Mouse (Mus musculus) intestine, postnatal 0 days (tissue): ENCODE measurements around the gene Olfr631. TPM values are rescaled to one million over a fixed set of nuclear protein-coding genes. Genes with fewer than 3 reads are reported as not detected.
"Not testable (repeated sequence)": the region's sequence is repeated elsewhere in the genome, so short reads cannot be mapped to it uniquely, and the experiment has no call there.

Experiments
- ATAC-seq: fragments of 200-750 bp; cut with Nextera tagmentation; 2 replicates; pipeline ENCODE4 v1.8.0; 2017; ENCODE audit warnings: mild to moderate bottlenecking, moderate TSS enrichment, moderate library complexity
- H3K27ac ChIP-seq: fragments of 300-500 bp; sonication (generic); 2 replicates; pipeline ENCODE4 v1.5.1; 2014; ENCODE audit warnings: mild to moderate bottlenecking, low read depth, low read length, moderate library complexity
- H3K27me3 ChIP-seq: fragments of 300-500 bp; sonication (generic); replicated peaks from 2 replicates; pipeline ENCODE4 v1.6.1; 2014; ENCODE audit warnings: low read length, mixed read lengths; ENCODE audit not compliant: control insufficient read depth, insufficient read depth
- H3K36me3 ChIP-seq: fragments of 300-500 bp; sonication (generic); 2 replicates; pipeline ENCODE4 v1.6.1; 2014; ENCODE audit warnings: mild to moderate bottlenecking, moderate library complexity; ENCODE audit not compliant: control insufficient read depth, insufficient read depth
- H3K4me1 ChIP-seq: fragments of 300-500 bp; sonication (generic); replicated peaks from 2 replicates; pipeline ENCODE4 v1.6.1; 2014; ENCODE audit warnings: antibody characterized with exemption, low read length, mixed read lengths; ENCODE audit not compliant: control insufficient read depth, insufficient read depth
- H3K4me2 ChIP-seq: fragments of 300-500 bp; sonication (generic); replicated peaks from 2 replicates; pipeline ENCODE4 v1.6.1; 2014; ENCODE audit warnings: low read depth, mild to moderate bottlenecking, moderate library complexity
- H3K4me3 ChIP-seq: fragments of 300-500 bp; sonication (generic); 2 replicates; pipeline ENCODE4 v1.5.1; 2014; ENCODE audit warnings: low read depth, low read length
- H3K9ac ChIP-seq: fragments of 300-500 bp; sonication (generic); 2 replicates; pipeline ENCODE4 v1.6.1; 2014; ENCODE audit warnings: mild to moderate bottlenecking, low read depth, low read length
- H3K9me3 ChIP-seq: fragments of 300-500 bp; sonication (generic); 2 replicates; pipeline ENCODE4 v1.6.1; 2016; ENCODE audit warnings: mixed run types; ENCODE audit not compliant: control insufficient read depth
- CTCF ChIP-seq: sonication (generic); IDR thresholded peaks from 2 replicates; pipeline ENCODE4 v1.5.1; 2016; ENCODE audit warnings: low read depth, mild to moderate bottlenecking, control low read depth, antibody characterized with exemption, moderate library complexity
- WGBS: fragments of 180-500 bp; shearing (Covaris S2); extraction: QIAGEN DNeasy Blood & Tissue Kit; methylation state at CpG from one replicate; pipeline ENCODE4 v1.1.7; 2014; 5-methylcytosine and 5-hydroxymethylcytosine counted together
- polyA plus RNA-seq: library from polyadenylated mRNA; unstranded; fragments of >200 nt; fragmentation: Nextera tagmentation; extraction: Ambion mirVana; gene quantifications from 2 replicates; pipeline ENCODE4 v1.2.1, GENCODE M21; 2015

Olfr631 gene
- polyA plus RNA-seq, 1 experiment from 2014 or later = not detected

- ATAC-seq = no peak
- no peak within 1 kb of the TSS for H3K27ac ChIP-seq
- H3K9me3 ChIP-seq = no peaks in the 10 kb centered on the region
- no peak within 1 kb of the TSS for H3K4me3 ChIP-seq
- H3K4me2 ChIP-seq = no peak within 1 kb of the TSS
- 69% methylated on average over 2 of the region's 2 CpGs for WGBS
- no peak for TF ChIP-seq CTCF
- H3K36me3 ChIP-seq = no peaks in the 10 kb centered on the region
- H3K27me3 ChIP-seq = no peaks in the 10 kb centered on the region
- no peaks in the 10 kb centered on the region for H3K4me1 ChIP-seq
- H3K9ac ChIP-seq = no peak within 1 kb of the TSS
Observed at GRCm38 (mm10) chr7:103934264-103934663, 5.6 kb downstream of the Olfr631 start, which contains the start of gene Olfr632. Olfr632 (plus strand) TSS chr7:103934347.

GRCm38 (mm10) chr7:103942730-103943129, 14.1 kb downstream of the Olfr631 start:
- Histone ChIP-seq H3K36me3 (no peaks in the 10 kb centered on the region), H3K9me3 (no peaks in the 10 kb centered on the region), H3K4me2 (no peak overlapping the region), H3K9ac (no peak overlapping the region), H3K4me1 (no peaks in the 10 kb centered on the region), H3K4me3 (no peak overlapping the region), H3K27me3 (no peaks in the 10 kb centered on the region), H3K27ac (no peak overlapping the region)
- peak; percentile 92 for TF ChIP-seq CTCF
- WGBS = 25% methylated on average over 2 of the region's 2 CpGs
- no peak for ATAC-seq

DNA sequence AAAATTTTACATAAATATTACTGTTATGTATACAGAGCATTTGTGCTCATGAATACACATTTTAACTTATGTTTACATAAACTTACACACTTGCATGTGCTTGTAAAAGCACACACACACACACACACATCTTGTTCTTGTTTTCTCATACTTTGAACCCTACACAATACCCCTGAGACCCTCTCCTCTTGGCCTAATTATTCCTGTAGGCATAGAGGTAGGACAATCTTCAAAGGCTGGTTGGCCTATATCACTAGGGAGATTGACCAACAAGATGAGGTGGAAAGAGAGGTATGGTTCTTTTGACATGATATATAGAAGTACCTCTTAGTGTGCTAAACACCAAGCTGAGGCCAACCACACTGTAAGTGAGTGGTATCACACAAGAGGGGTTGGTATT, 15.5 kb downstream of the Olfr631 start, which contains the start of gene Olfr633:
Gene Olfr633, plus strand, starts transcription at position 301 of the 400 bp plus-strand sequence.
- no peak within 1 kb of the TSS for H3K9ac ChIP-seq
- no peak for ATAC-seq

GRCm38 (mm10) chr7:103966873-103967272, 38.2 kb downstream of the Olfr631 start:
- not testable (repeated sequence) for H3K4me2 ChIP-seq, H3K36me3 ChIP-seq, ATAC-seq, H3K27ac ChIP-seq, H3K27me3 ChIP-seq, H3K4me3 ChIP-seq, H3K4me1 ChIP-seq, H3K9ac ChIP-seq, H3K9me3 ChIP-seq
- WGBS = 96% methylated on average over 22 of the region's 22 CpGs

More for the DNA sequence above, 15.5 kb downstream of the Olfr631 start, which contains the start of gene Olfr633:
- no peaks in the 10 kb centered on the region for H3K4me1 ChIP-seq
- H3K36me3 ChIP-seq = no peaks in the 10 kb centered on the region
- H3K27ac ChIP-seq = no peak within 1 kb of the TSS
- no peak for TF ChIP-seq CTCF
- H3K4me2 ChIP-seq = no peak within 1 kb of the TSS
- H3K9me3 ChIP-seq = no peaks in the 10 kb centered on the region
- no peak within 1 kb of the TSS for H3K4me3 ChIP-seq
- H3K27me3 ChIP-seq = no peaks in the 10 kb centered on the region

DNA sequence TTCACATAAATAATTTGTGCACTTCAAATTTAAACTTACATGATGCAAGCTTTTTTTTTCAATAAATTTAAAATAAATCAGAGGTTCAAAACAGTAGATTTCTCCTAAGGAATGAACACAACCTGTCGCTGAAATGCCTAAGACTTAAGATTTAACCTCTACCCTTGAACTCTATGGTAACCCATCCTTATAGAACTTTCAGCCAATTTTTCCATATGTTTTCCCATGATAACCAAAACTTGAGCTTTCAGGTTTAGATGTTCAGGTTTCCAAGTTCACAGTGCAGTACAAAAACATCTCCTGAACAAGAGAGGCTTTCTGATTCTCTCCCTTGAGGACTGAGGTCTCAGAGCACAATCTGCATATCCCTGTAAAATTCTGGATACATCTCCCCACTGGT, 42.2 kb downstream of the Olfr631 start, which contains the start of gene Olfr635:
Gene Olfr635, plus strand, starts transcription at position 301 of the 400 bp plus-strand sequence.
- TF ChIP-seq CTCF = no peak
- 71% methylated on average over 1 of the region's 1 CpGs for WGBS
- Histone ChIP-seq H3K4me2 (no peak within 1 kb of the TSS), H3K9ac (no peak within 1 kb of the TSS), H3K36me3 (no peaks in the 10 kb centered on the region), H3K9me3 (no peaks in the 10 kb centered on the region), H3K27me3 (no peaks in the 10 kb centered on the region), H3K27ac (no peak within 1 kb of the TSS), H3K4me1 (no peaks in the 10 kb centered on the region), H3K4me3 (no peak within 1 kb of the TSS)
- ATAC-seq = no peak

- no peak overlapping the region for H3K4me3 ChIP-seq
- H3K4me1 ChIP-seq = no peaks in the 10 kb centered on the region
- no peaks in the 10 kb centered on the region for H3K36me3 ChIP-seq
- H3K27me3 ChIP-seq = no peaks in the 10 kb centered on the region
- 41% methylated on average over 1 of the region's 1 CpGs for WGBS
- H3K27ac ChIP-seq = no peak overlapping the region
- TF ChIP-seq CTCF = no peak
- H3K9me3 ChIP-seq = no peaks in the 10 kb centered on the region
- no peak overlapping the region for H3K4me2 ChIP-seq
- no peak overlapping the region for H3K9ac ChIP-seq
- no peak for ATAC-seq
Observed at GRCm38 (mm10) chr7:103971782-103972181, 43.2 kb downstream of the Olfr631 start.

Other genes with a start within 250 kb of the Olfr631 start
- not detected in 2 replicates for gene Olfr625-ps1, start 246.1 kb upstream of the Olfr631 start, polyA plus RNA-seq
- gene Olfr243, start 214.2 kb upstream of the Olfr631 start, polyA plus RNA-seq = not detected in 2 replicates
- gene Olfr628, start 198.5 kb upstream of the Olfr631 start, polyA plus RNA-seq = not detected in 2 replicates
- gene Olfr629, start 183.9 kb upstream of the Olfr631 start, polyA plus RNA-seq = not detected in 2 replicates
- gene Olfr630, start 171.5 kb upstream of the Olfr631 start, polyA plus RNA-seq = not detected in 2 replicates
- not detected in 2 replicates for gene Olfr69, start 157.2 kb upstream of the Olfr631 start, polyA plus RNA-seq
- not detected in 2 replicates for gene Olfr68, start 149.1 kb upstream of the Olfr631 start, polyA plus RNA-seq
- gene Olfr67, start 137.0 kb upstream of the Olfr631 start, polyA plus RNA-seq = not detected in 2 replicates
- gene Hbb-bt, start 114.8 kb upstream of the Olfr631 start, polyA plus RNA-seq = 164 and 228 TPM in 2 replicates
- gene Hbb-bs, start 100.7 kb upstream of the Olfr631 start, polyA plus RNA-seq = 726 and 1,073 TPM in 2 replicates
- not detected in 2 replicates for gene Hbb-bh2, start 88.3 kb upstream of the Olfr631 start, polyA plus RNA-seq
- gene Hbb-bh1, start 85.7 kb upstream of the Olfr631 start, polyA plus RNA-seq = not detected in 2 replicates
- 0.52 TPM in 1 of 2 replicates, not detected in the other for gene Hbb-y, start 75.6 kb upstream of the Olfr631 start, polyA plus RNA-seq
- not detected in 2 replicates for gene Olfr66, start 42.6 kb upstream of the Olfr631 start, polyA plus RNA-seq
- not detected in 2 replicates for gene Olfr64, start 34.3 kb upstream of the Olfr631 start, polyA plus RNA-seq
- gene Olfr65, start 25.3 kb upstream of the Olfr631 start, polyA plus RNA-seq = not detected in 2 replicates
- gene Olfr632, start 5.5 kb downstream of the Olfr631 start, polyA plus RNA-seq = not detected in 2 replicates
- gene Olfr633, start 15.6 kb downstream of the Olfr631 start, polyA plus RNA-seq = not detected in 2 replicates
- gene Olfr635, start 42.3 kb downstream of the Olfr631 start, polyA plus RNA-seq = not detected in 2 replicates
- gene Olfr638, start 69.9 kb downstream of the Olfr631 start, polyA plus RNA-seq = not detected in 2 replicates
- gene Olfr639, start 88.5 kb downstream of the Olfr631 start, polyA plus RNA-seq = not detected in 2 replicates
- not detected in 2 replicates for gene Olfr640, start 96.7 kb downstream of the Olfr631 start, polyA plus RNA-seq
- gene Olfr641, start 106.6 kb downstream of the Olfr631 start, polyA plus RNA-seq = not detected in 2 replicates
- gene Olfr642, start 123.8 kb downstream of the Olfr631 start, polyA plus RNA-seq = not detected in 2 replicates
- gene 4930516K23Rik, start 132.6 kb downstream of the Olfr631 start, polyA plus RNA-seq = not detected in 2 replicates
- not detected in 2 replicates for gene Olfr644, start 143.0 kb downstream of the Olfr631 start, polyA plus RNA-seq
- not detected in 2 replicates for gene Olfr645, start 156.6 kb downstream of the Olfr631 start, polyA plus RNA-seq
- gene Olfr646, start 176.0 kb downstream of the Olfr631 start, polyA plus RNA-seq = not detected in 2 replicates
- not detected in 2 replicates for gene Ubqln5, start 201.0 kb downstream of the Olfr631 start, polyA plus RNA-seq
- not detected in 2 replicates for gene Olfr643, start 208.6 kb downstream of the Olfr631 start, polyA plus RNA-seq
- not detected in 2 replicates for gene Ubqln3, start 214.5 kb downstream of the Olfr631 start, polyA plus RNA-seq
- gene Ubqlnl, start 221.7 kb downstream of the Olfr631 start, polyA plus RNA-seq = not detected in 2 replicates
- not detected in 2 replicates for gene Olfm5, start 236.0 kb downstream of the Olfr631 start, polyA plus RNA-seq